Mouse (Mus musculus) c-Kit-positive CD71-positive TER-119-negative erythroid progenitor cells, embryonic 14.5 days (primary cell): ENCODE results near the gene Fam163a.
"Not testable (repeated sequence)": the region's sequence is repeated elsewhere in the genome, so short reads cannot be mapped to it uniquely, and the experiment has no call there.

Experiments
- DNase-seq: peaks from one replicate; pipeline ENCODE4 v3.0.0-alpha.2; 2013; ENCODE audit warnings: low read depth

Gene Fam163a

DNA sequence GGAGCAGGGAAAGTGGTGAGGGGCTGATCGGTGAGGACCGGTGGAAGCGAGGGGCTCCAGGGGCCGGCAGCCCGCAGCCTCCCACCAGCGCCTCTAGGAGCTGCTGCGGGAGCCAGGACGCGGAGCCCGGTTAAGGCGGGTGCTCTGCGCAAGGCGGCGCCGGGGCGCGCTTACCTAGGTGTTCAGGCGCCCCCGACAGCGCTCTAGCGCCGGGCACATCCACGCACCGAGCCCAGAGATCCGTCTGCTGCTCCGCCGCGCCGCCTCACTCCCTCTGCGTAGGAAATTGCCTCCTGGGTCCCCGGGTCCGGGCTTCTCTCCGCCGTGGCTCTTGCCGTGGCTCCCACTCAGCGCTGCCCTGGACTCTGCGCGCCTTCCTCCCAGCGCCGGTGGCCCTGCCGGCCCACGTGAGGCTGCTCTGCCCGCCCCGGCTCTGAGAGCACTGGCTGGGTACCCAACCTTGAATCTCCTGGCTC lies at the start of gene Fam163a:
Gene Fam163a (minus strand): TSS at position 371 of the 476 bp plus-strand sequence.
- DNase-seq, result no peak

DNA sequence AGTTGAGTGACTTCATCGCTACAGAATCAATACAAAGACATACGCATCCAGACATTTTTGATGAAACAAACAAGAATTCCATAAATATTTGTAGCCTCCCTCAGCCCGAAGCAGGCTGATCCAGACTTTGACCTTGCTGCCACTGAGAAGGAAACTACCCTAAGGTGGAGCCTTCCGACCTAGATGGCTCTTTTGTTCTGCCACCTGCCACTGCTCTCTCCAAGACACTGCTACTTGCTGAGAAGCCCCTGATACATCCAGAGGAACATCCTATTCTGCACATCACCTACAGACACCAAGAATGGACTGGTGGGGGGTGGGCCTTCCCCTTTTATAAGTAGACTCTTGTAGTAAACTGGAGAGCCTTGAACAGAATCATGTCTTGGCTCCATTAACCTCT lies 46.3 kb upstream of the Fam163a start:
- not testable (repeated sequence) for DNase-seq

DNA sequence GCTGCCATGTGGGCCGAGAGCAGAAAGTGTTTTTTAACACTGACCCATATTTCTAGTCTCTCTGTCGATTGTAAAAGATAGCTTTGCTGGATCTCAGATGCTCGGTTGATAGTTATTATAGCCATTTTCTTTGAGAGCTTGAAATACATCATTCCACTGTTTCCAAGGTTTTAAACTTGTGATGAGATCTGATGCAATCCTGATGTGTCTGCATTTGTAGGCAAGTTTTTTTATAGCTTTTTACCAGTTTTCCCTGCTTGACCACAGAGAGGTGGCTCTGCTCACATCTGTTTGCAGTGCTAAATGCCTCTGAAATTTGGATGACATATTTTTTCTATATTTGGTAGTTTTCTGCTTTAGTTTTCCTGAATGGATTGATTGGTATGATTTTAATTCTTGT lies 43.1 kb upstream of the Fam163a start:
- no peak for DNase-seq

GRCm38 (mm10) chr1:156241713-156242348 lies 37.0 kb upstream of the Fam163a start:
- DNase-seq, result no peak

DNA sequence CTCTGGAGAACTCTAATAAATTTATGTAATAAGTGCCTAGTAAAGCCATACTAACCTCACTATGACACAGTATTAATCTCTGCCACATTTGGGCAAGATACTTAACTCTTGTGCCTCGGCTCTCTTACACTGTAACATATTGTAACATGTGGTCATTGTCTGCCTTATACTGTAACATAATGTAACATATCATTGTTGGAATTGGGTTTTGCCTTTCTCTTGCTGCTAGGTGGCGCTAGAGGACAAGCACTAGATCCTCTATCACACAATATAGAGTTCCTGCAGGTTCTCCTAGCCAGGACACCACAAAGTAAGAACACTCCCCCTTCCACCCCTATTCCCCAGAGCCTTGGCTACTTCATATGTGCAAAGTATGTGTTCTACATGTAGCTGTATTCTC lies 36.2 kb upstream of the Fam163a start:
- peak; percentile 70 for DNase-seq

GRCm38 (mm10) chr1:156231122-156231521 lies 26.3 kb upstream of the Fam163a start:
- DNase-seq, result no peak

DNA sequence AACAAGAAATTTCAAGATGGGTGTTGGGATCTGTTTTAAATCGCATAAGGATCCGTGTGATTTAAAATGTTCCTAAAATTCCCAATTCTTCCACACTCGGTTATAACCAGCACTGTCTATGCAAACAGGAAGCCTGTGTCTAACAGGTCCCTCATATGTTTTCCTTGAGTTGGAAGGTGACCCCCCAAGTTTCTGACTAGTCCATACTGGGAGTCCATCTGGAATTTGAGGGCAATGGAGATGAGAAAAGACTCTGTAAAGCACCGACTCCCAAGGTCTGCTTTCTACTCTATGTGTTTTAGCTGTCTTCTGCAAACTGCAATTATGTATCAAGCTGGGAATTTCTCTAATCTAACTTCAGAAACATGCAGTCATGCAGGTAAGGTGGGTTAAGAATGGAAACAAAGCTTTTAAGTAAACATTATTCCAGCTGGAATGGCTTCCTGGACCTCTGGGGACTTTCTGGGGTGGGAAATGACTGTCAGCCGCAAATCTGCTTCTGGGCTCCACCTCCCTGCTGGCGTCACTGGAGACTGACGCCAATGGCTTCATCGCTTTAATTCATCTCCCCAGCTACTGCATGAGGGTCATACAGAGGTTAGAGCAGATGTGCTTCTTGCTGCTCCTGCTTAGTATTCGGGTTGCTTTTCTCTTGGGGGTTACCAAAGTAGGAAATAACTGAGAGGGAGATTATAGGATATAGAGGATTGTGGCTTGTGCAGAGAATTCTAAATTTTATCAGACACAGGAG lies 25.7 kb upstream of the Fam163a start:
- no peak for DNase-seq

DNA sequence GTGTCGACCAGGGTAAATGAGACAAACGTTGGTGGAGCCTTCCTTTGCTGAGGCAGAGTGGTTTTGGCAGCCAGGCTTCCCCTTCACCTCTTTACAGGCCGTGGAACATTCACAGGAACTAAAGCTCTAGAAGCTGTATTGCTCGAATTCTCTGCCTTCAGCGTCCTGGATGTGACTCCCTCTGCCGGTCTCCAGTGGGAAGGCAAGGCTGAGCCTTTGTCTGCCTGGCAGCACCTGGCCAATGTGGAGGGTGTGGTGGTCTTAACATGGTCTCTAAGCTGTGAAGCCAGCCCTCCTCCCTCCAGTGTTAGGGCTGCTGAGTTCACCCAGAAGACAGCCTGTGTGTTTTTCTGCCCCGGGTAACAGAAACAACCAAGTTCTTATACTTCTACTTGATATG lies 24.6 kb upstream of the Fam163a start:
- no peak for DNase-seq

DNA sequence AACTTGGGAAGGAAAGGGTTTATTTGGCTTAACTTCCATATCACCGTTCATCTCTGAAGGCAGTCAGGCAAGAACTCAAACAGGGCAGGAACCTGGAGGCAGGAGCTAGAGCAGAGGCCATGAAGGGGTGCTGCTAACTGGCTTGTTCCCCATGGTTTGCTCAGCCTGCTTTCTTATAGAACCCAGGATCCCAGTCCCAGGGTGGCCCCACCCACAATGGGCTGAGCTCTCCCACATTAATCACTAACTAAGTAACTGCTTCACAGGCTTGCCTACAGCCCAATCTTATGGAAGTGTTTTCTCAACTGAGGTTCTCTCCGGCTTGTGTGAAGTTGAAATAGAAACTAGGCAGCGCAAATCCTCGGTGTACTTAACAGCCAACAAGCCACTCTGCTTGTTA lies 23.9 kb upstream of the Fam163a start:
- no peak for DNase-seq

- DNase-seq, result no peak
Measured at GRCm38 (mm10) chr1:156226903-156227302, 22.1 kb upstream of the Fam163a start.

- DNase-seq, result peak; percentile 73
Measured at GRCm38 (mm10) chr1:156222205-156223000, 17.6 kb upstream of the Fam163a start.

GRCm38 (mm10) chr1:156221327-156221726 lies 16.5 kb upstream of the Fam163a start:
- no peak for DNase-seq

- DNase-seq, result no peak
Measured at GRCm38 (mm10) chr1:156218573-156218972, 13.7 kb upstream of the Fam163a start.

DNA sequence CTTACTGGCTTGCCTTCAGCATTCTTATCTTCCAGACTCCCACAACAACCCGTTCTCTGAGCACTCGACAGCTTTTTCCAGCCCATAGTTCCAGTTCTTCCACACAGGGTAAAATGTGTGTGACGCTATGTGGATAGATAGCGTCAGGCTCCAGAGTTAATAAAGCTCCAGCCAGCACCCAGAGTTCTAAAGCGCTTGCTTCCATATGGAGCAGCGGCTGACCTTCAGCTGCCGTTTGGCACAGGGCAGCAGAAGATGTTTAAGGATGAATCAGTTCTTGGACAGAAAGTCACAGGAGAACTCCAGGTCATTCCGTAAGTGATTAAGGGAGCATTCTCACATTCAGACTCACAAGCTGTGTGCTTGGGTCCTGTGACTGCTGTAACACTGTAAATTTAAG lies 13.1 kb upstream of the Fam163a start:
- DNase-seq, result no peak

- peak; percentile 78 for DNase-seq
Measured at GRCm38 (mm10) chr1:156217393-156217792, 12.6 kb upstream of the Fam163a start.

- DNase-seq, result no peak
Measured at GRCm38 (mm10) chr1:156216249-156216648, 11.4 kb upstream of the Fam163a start.

DNA sequence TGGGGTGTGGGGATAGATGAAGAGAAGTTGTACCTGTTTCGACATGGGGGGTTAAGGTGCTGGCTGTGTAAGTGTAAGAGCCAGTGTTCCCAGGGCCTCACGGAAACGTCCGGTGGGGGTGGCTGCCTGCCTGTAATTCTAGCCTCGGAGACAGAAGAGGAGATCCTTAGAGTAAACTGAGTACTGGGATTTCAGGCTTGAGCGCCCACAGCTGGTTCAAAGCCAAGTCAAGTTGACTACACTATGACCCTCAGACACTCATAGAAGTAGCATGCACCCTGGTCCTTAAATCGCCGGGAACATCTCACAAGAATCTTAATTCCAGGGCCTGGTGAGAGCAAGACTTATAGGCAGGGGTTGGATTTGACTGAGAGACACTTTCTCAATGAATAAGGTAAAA lies 9.8 kb upstream of the Fam163a start:
- no peak for DNase-seq

DNA sequence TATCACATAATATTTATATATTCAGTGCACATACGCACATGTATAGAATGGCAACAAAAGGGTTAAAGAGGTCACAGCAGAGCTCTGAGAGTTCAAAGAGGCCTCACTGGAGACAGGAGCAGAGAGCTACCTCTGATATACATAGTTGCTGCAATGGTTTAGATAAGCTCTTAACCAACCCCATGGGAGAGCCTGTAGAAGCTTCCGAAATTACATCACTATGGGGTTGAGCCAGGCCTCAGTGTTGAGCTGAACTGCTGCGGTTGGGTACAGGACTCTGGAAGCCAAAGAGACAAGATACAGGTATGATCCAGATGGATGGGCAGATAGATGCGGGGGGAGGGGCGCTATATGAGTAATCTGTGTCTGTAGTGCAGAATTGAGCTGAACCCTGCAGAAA lies 8.1 kb upstream of the Fam163a start:
- peak; percentile 75 for DNase-seq

DNA sequence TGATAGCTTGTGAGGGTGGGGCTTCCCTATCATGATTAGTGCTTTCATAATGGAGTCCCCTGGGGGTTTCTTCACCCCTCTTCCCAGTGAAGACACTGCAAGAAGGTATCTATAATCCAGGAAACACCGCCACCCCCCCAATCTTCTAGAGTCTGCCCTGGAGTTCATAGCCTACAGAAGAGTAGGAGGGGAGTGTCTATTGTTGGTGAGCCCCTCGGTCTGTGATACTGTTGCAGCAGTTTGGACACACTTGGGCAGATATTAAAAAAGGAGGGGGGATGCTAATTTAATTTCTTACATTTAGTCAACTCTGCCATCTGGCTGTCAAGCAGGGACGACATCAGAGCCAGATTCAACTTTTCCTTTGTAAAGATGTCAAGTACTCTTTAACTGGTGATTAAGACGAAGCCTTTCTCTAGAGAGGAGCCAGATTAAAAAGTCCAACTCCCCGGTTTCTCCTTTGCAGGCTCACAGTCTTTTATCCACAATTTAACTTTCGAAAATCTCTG lies 7.0 kb upstream of the Fam163a start:
- DNase-seq, result no peak

GRCm38 (mm10) chr1:156205164-156205563 lies 338 bp upstream of the Fam163a start:
- no peak for DNase-seq

GRCm38 (mm10) chr1:156203961-156204655 lies 718 bp downstream of the Fam163a start:
- no peak for DNase-seq

GRCm38 (mm10) chr1:156202661-156203060 lies 2.2 kb downstream of the Fam163a start:
- no peak for DNase-seq
